29 mouse cellular contexts compared by ENCODE assay signal in the genomic region with DNA sequence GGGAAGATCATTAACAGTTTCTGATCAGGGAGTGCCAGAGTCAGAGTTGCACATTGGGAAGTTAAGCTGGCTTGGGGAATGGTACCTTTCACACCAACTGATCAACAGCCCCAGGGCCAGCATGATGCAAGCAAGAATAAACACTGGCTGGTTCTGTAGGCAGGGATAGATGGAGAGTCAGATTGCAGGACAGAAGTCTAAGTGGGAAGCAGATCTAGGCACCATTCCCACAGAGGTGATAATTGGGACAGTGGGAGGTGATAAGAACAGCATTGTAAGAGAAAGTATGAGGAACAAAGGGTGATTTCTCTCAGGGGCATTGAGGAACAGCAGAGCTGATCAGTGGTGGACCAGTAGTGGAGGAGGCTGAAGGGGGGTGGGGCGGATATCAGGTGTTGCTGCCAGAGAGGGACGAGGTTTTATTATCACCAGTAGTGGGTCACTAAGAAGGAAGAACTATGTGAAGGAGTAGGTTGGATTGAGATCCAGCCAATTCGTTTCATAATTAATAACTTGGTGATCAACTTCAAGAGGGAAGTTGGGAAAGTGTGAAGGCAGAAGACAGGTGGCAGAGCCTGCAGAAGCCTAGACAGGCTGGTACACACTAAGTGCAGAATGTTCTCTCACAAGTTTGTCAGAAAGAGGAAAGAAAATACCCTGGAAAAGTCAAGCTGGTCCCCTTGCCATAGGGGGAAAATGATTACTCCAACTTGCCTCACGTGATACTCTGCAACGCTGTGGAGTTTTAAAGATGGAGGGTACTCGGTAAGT.
DNase-seq lines count a peak whose midpoint lies in the region; ATAC-seq and TF ChIP-seq lines count a peak whose summit lies in the region.
"Had no signal": no experiment of that assay in that cellular context is flagged by ENCODE, and none has a peak within 500 bp of the region (broad histone marks: within the 10 kb centered on the region; RNA-seq: fewer than 3 reads in every experiment).

No protein-coding gene starts in this region.

- no peak overlapping the region for H3K4me2 ChIP-seq in hindbrain, postnatal 0 days (ENCODE audit: low read depth, low read length)
- H3K4me2 ChIP-seq: heart, embryonic 15.5 days; limb, embryonic 15.5 days; liver, embryonic 13.5 days; midbrain, embryonic 12.5 days; neural tube, embryonic 12.5 days had no signal

- peaks cover 13% of the 10 kb centered on the region; the same call in 1 of the 2 replicates for H3K4me1 ChIP-seq in hindbrain, postnatal 0 days (ENCODE audit: insufficient read depth, low read length)
- H3K4me1 ChIP-seq: heart, embryonic 10.5 days; heart, embryonic 15.5 days; limb, embryonic 15.5 days; liver, embryonic 13.5 days; megakaryocyte, embryonic 14.5 days had no signal

- H3K27me3 ChIP-seq in hindbrain, postnatal 0 days (ENCODE audit: insufficient read depth, low read length): no peaks in the 10 kb centered on the region
- H3K27me3 ChIP-seq: heart, embryonic 15.5 days; limb, embryonic 15.5 days; liver, embryonic 13.5 days; megakaryocyte, embryonic 14.5 days; midbrain, embryonic 12.5 days; neural tube, embryonic 12.5 days had no signal

- H3K9me3 ChIP-seq in hindbrain, postnatal 0 days (ENCODE audit: low read length): no peaks in the 10 kb centered on the region
- H3K9me3 ChIP-seq: heart, embryonic 10.5 days; heart, embryonic 15.5 days; limb, embryonic 10.5 days; limb, embryonic 15.5 days; liver, embryonic 13.5 days; midbrain, embryonic 12.5 days; neural tube, embryonic 12.5 days had no signal

- WGBS in hindbrain, postnatal 0 days: 90% methylated on average over 6 of the region's 6 CpGs

- H3K4me3 ChIP-seq in hindbrain, postnatal 0 days (ENCODE audit: low read length): no peak overlapping the region
- H3K4me3 ChIP-seq: heart, embryonic 10.5 days; heart, embryonic 15.5 days; limb, embryonic 10.5 days; limb, embryonic 15.5 days; liver, embryonic 13.5 days; megakaryocyte, embryonic 14.5 days; midbrain, embryonic 12.5 days; myocyte; neural tube, embryonic 12.5 days had no signal

- TF ChIP-seq CTCF in hindbrain, postnatal 0 days (IDR thresholded peaks at IDR 0.05; ENCODE audit: low read depth): no peak

- H3K27ac ChIP-seq in hindbrain, postnatal 0 days: no peak overlapping the region
- H3K27ac ChIP-seq: heart, embryonic 10.5 days; heart, embryonic 15.5 days; kidney, postnatal 0 days; limb, embryonic 10.5 days; limb, embryonic 15.5 days; liver, embryonic 13.5 days; midbrain, embryonic 12.5 days; neural tube, embryonic 12.5 days had no signal

- intact Hi-C loops in left cerebral cortex, postnatal 10 days (cut with DNase I): no loop called here

- no peak overlapping the region for H3K9ac ChIP-seq in hindbrain, postnatal 0 days (replicated peaks; ENCODE audit: low read length)
- H3K9ac ChIP-seq: heart, embryonic 15.5 days; limb, embryonic 15.5 days; liver, embryonic 13.5 days; midbrain, embryonic 12.5 days; neural tube, embryonic 12.5 days had no signal

- H3K36me3 ChIP-seq in hindbrain, postnatal 0 days (ENCODE audit: insufficient read depth, low read length): no peaks in the 10 kb centered on the region
- H3K36me3 ChIP-seq: heart, embryonic 10.5 days; heart, embryonic 15.5 days; limb, embryonic 10.5 days; limb, embryonic 15.5 days; liver, embryonic 13.5 days; midbrain, embryonic 12.5 days; neural tube, embryonic 12.5 days had no signal

- peak; percentile 35 to 52 for DNase-seq in frontal cortex, adult 2 months (ENCODE audit: extremely low spot score in 1 of 2, low spot score in 1 of 2)
- no peak for DNase-seq in frontal cortex, postnatal 10 days (ENCODE audit: low spot score in 2 of 2)
- DNase-seq in left cerebral cortex, adult 18-20 months (ENCODE audit: low spot score in 2 of 2): peak; percentile 60
- DNase-seq in left cerebral cortex, postnatal 10 days (ENCODE audit: extremely low spot score in 1 of 2, low spot score in 2 of 2): no peak
- peak; percentile 19 for DNase-seq in fat pad, adult 2 months (ENCODE audit: extremely low read depth, low read depth, low spot score)
- peak; percentile 31 to 38 for DNase-seq in right cerebral cortex, postnatal 36 days (ENCODE audit: low spot score in 2 of 2)
- no peak for DNase-seq in hindbrain, postnatal 0 days (ENCODE audit: low spot score)
- DNase-seq: adrenal gland, postnatal 14 days; cerebellum, adult 18-20 months; cerebellum, postnatal 14 days; gastrocnemius, postnatal 10 days; kidney, adult 8-10 months; kidney, postnatal 4 days; liver, embryonic 13.5 days; lung, adult 18-20 months; lung, postnatal 4 days had no signal

- no peak for ATAC-seq in hindbrain, postnatal 0 days
- ATAC-seq: forebrain, embryonic 14.5 days; intestine, embryonic 16.5 days; lung, postnatal 0 days; Patski had no signal

Comparison
In these comparisons a context has a peak if more than half of its experiments do, and no peak if none do; other contexts are left out.
1. DNase-seq: peak in frontal cortex, adult 2 months (2 of 2), left cerebral cortex, adult 18-20 months (2 of 2), fat pad, adult 2 months (single experiment) and right cerebral cortex, postnatal 36 days (2 of 2); none in frontal cortex, postnatal 10 days (0 of 2), left cerebral cortex, postnatal 10 days (0 of 2) and hindbrain, postnatal 0 days (single experiment).